Mouse (Mus musculus) heart, postnatal 36 days (tissue): ENCODE measurements around the gene Gm9639. TPM values are rescaled to one million over a fixed set of nuclear protein-coding genes. Genes with fewer than 3 reads are reported as not detected.
"Not testable (repeated sequence)": the region's sequence is repeated elsewhere in the genome, so short reads cannot be mapped to it uniquely, and the experiment has no call there.

Experiments
- DNase-seq, 2 experiments: peaks; one replicate each; pipeline ENCODE4 v3.0.0; 2021 to 2022
- intact Hi-C: fragments of 180-260 bp; cut with DNase I; formaldehyde crosslinking; loops from one replicate; pipeline ENCODE4 v1.15.1; 2025
- total RNA-seq, 2 experiments: library from RNA; stranded (reverse); gene quantifications; 2 replicates each; pipeline ENCODE4 v1.2.3; 2021

Gene Gm9639
- total RNA-seq, 2 experiments from 2014 or later, result not detected

DNA sequence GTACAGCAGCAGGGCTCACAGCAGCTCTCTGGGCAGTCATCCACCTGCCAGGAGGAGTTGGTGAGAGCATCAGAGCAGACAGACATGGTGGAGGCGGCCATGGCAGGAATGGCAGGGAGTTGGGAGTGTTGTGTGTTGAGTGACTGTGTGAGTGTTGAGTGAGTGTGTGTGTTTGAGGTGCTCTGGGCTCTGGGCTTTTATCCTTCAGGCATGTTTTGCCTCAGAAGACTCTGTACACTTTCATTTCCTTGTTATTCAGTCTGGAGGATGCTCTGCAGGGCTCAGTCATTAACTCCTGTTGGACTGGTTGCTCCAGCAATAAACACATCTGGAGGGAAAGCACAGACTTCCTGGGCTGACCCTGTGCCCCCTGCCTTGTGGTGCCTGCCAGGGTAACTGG is 35.3 kb downstream of the Gm9639 start, which contains the start of gene Gm3233:
Gene Gm3233 (minus strand): TSS at position 101 of the 400 bp plus-strand sequence.
- intact Hi-C loops, DNase-seq: not testable (repeated sequence)

- intact Hi-C loops, result no loop called here
- DNase-seq, result no peak
Measured at GRCm38 (mm10) chr10:77753448-77753847, 41.4 kb downstream of the Gm9639 start.

GRCm38 (mm10) chr10:77752312-77752711 is 42.6 kb downstream of the Gm9639 start:
- intact Hi-C loops, result not testable (repeated sequence)

DNA sequence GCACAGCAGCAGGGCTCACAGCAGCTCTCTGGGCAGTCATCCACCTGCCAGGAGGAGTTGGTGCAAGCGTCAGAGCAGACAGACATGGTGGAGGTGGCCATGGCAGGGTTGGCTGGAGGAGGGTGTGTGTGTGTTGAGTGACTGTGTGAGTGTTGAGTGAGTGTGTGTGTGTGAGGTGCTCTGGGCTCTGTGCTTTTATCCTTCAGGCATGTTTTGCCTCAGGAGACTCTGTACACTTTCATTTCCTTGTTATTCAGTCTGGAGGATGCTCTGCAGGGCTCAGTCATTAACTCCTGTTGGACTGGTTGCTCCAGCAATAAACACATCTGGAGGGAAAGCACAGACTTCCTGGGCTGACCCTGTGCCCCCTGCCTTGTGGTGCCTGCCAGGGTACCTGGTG is 43.6 kb downstream of the Gm9639 start, which contains the start of gene Gm9736:
Gene Gm9736 (minus strand): TSS at position 101 of the 400 bp plus-strand sequence.
- intact Hi-C loops, DNase-seq: not testable (repeated sequence)

More at GRCm38 (mm10) chr10:77752312-77752711, 42.6 kb downstream of the Gm9639 start:
- DNase-seq, result not testable (repeated sequence)

DNA sequence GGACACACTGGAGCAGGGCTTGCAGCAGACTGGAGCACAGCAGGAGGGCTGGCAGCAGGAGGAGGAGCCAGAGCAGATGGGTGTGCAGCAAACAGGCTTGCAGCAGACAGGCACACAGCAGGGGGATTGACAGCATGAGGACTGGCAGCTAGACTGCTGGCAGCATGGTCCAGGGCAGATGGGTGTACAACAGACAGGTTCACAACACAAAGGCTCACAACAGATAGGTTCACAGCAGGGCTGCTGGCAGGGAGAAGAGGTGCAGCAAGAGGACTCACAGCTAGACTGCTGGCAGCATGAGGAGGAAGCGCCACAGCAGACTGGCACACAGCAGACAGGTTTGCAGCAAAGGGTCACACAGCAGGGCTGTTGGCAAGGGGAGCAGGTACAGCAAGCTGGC is 44.2 kb downstream of the Gm9639 start:
- DNase-seq, intact Hi-C loops: not testable (repeated sequence)

Other genes with a start within 250 kb of the Gm9639 start
- 100 to 1,000 TPM; 137 to 138 TPM for gene Pttg1ip, start 213.4 kb downstream of the Gm9639 start, total RNA-seq
- gene Sumo3, start 189.0 kb downstream of the Gm9639 start, total RNA-seq, result 10 to 100 TPM; 52.9 to 58.9 TPM
- 10 to 100 TPM; 10.6 to 17.6 TPM for gene Gm49325, start 188.9 kb downstream of the Gm9639 start, total RNA-seq
- gene Ube2g2, start 172.8 kb downstream of the Gm9639 start, total RNA-seq, result 10 to 100 TPM; 65.2 to 73.4 TPM
- gene Tspear, start 108.5 kb downstream of the Gm9639 start, total RNA-seq, result not detected
- gene Gm19402, start 104.3 kb downstream of the Gm9639 start, total RNA-seq, result not detected
- not detected for gene Gm9508, start 97.8 kb downstream of the Gm9639 start, total RNA-seq
- not detected for gene Gm10272, start 88.5 kb downstream of the Gm9639 start, total RNA-seq
- not detected for gene Gm10024, start 83.6 kb downstream of the Gm9639 start, total RNA-seq
- not detected for gene Gm10142, start 79.3 kb downstream of the Gm9639 start, total RNA-seq
- not detected for gene Krtap12-1, start 74.5 kb downstream of the Gm9639 start, total RNA-seq
- not detected for gene Gm10100, start 68.6 kb downstream of the Gm9639 start, total RNA-seq
- gene Gm18596, start 52.4 kb downstream of the Gm9639 start, total RNA-seq, result not detected
- not detected for gene Gm9736, start 43.7 kb downstream of the Gm9639 start, total RNA-seq
- gene Gm3233, start 35.4 kb downstream of the Gm9639 start, total RNA-seq, result not detected
- not detected for gene Gm3238, start 23.8 kb downstream of the Gm9639 start, total RNA-seq
- not detected for gene Gm7138, start 18.1 kb downstream of the Gm9639 start, total RNA-seq
- not detected for gene Gm3250, start 12.5 kb downstream of the Gm9639 start, total RNA-seq
- not detected for gene Gm7137, start 6.9 kb downstream of the Gm9639 start, total RNA-seq
- not detected for gene Gm19668, start 4.1 kb upstream of the Gm9639 start, total RNA-seq
- gene Gm9507, start 16.8 kb upstream of the Gm9639 start, total RNA-seq, result not detected
- gene Gm2696, start 19.6 kb upstream of the Gm9639 start, total RNA-seq, result not detected
- gene Krtap10-4, start 32.0 kb upstream of the Gm9639 start, total RNA-seq, result not detected
- not detected for gene Krtap10-10, start 40.9 kb upstream of the Gm9639 start, total RNA-seq
- gene Gm36176, start 51.7 kb upstream of the Gm9639 start, total RNA-seq, result not detected
- not detected for gene Gm10318, start 57.8 kb upstream of the Gm9639 start, total RNA-seq
- not detected for gene Gm3285, start 66.9 kb upstream of the Gm9639 start, total RNA-seq
- under 1 TPM; 0.54 to 0.94 TPM for gene Lrrc3, start 107.5 kb upstream of the Gm9639 start, total RNA-seq
- gene Trpm2, start 175.5 kb upstream of the Gm9639 start, total RNA-seq, result 1 to 10 TPM in 1 of 2 experiments, under 1 TPM in 1; 0.31 to 1.5 TPM
- gene 1810043G02Rik, start 183.4 kb upstream of the Gm9639 start, total RNA-seq, result 10 to 100 TPM in 1 of 2 experiments, 1 to 10 TPM in 1; 9.3 to 10.3 TPM
- 100 to 1,000 TPM in 1 of 2 experiments, 10 to 100 TPM in 1; 97.8 to 116 TPM for gene Pfkl, start 215.0 kb upstream of the Gm9639 start, total RNA-seq
- not detected for gene Dnmt3l, start 246.9 kb upstream of the Gm9639 start, total RNA-seq
- not detected for gene Aire, start 248.5 kb upstream of the Gm9639 start, total RNA-seq